Comparison of ENCODE assay signal across 9 mouse cellular contexts in the genomic region with DNA sequence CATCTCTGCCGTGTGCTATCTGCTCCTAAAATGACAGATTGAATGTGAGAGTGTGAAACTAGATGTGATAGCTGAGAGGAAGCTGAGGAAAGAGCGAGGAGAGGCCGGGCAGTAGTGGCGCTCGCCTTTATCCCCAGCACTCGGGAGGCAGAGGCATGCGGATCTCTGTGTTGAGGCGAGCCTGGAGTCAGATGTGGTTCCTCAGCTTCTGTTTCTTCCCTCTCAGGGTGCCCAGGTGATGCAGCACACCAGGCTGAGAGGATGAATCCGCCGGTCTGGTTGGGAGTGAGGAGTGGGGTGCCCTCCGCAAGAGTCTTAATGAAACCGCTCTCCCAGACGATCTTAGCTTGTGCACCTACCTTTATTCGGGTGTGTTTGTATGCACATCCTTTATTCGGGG. TPM values are rescaled to one million over a fixed set of nuclear protein-coding genes. Genes with fewer than 3 reads are reported as not detected.
A peak's percentile ranks its signal among the peaks of the same experiment; 100 is the strongest.
DNase-seq lines count a peak whose midpoint lies in the region; ATAC-seq and TF ChIP-seq lines count a peak whose summit lies in the region.
"Had no signal": no experiment of that assay in that cellular context is flagged by ENCODE, and none has a peak within 500 bp of the region (broad histone marks: within the 10 kb centered on the region; RNA-seq: fewer than 3 reads in every experiment).

No protein-coding gene starts in this region.

- no peak for TF ChIP-seq POLR2A in kidney, adult 2 months (IDR thresholded peaks at IDR 0.05; ENCODE audit: low read depth, low read length)

- no peaks in the 10 kb centered on the region for H3K27me3 ChIP-seq in kidney, adult 2 months (replicated peaks; ENCODE audit: control insufficient read depth, insufficient read depth, low read length)
- H3K27me3 ChIP-seq in embryonic facial prominence, embryonic 13.5 days, result peaks cover 14% of the 10 kb centered on the region
- no peaks in the 10 kb centered on the region for H3K27me3 ChIP-seq in intestine, embryonic 15.5 days (replicated peaks)
- 0 out of 2 replicates have a peak, but pooled peaks cover 12% of the 10 kb centered on the region for H3K27me3 ChIP-seq in midbrain, postnatal 0 days (ENCODE audit: insufficient read depth, low read length)

- WGBS in kidney, adult 2 months, result 74% methylated on average over 15 of the region's 15 CpGs
- WGBS in embryonic facial prominence, embryonic 13.5 days, result 62% methylated on average over 15 of the region's 15 CpGs
- WGBS in intestine, embryonic 15.5 days, result 75% methylated on average over 15 of the region's 15 CpGs
- WGBS in midbrain, postnatal 0 days, result 68% methylated on average over 15 of the region's 15 CpGs

- TF ChIP-seq CTCF in kidney, adult 2 months (conservative IDR thresholded peaks at IDR 0.05; ENCODE audit: insufficient read depth, insufficient read length, low read depth, low read length), result no peak
- TF ChIP-seq CTCF in midbrain, postnatal 0 days (IDR thresholded peaks at IDR 0.05), result no peak

- no peaks in the 10 kb centered on the region for H3K36me3 ChIP-seq in kidney, adult 2 months (ENCODE audit: control insufficient read depth, insufficient read depth, low read length)
- no peaks in the 10 kb centered on the region for H3K36me3 ChIP-seq in embryonic facial prominence, embryonic 13.5 days
- H3K36me3 ChIP-seq in intestine, embryonic 15.5 days, result no peaks in the 10 kb centered on the region
- no peaks in the 10 kb centered on the region for H3K36me3 ChIP-seq in midbrain, postnatal 0 days (ENCODE audit: insufficient read depth, low read length)

- peaks cover 17% of the 10 kb centered on the region for H3K4me1 ChIP-seq in kidney, adult 2 months (ENCODE audit: control insufficient read depth, insufficient read depth, low read length)
- peaks cover 30% of the 10 kb centered on the region for H3K4me1 ChIP-seq in embryonic facial prominence, embryonic 13.5 days
- H3K4me1 ChIP-seq in intestine, embryonic 15.5 days (replicated peaks), result peaks cover 12% of the 10 kb centered on the region
- no peaks in the 10 kb centered on the region for H3K4me1 ChIP-seq in midbrain, postnatal 0 days (ENCODE audit: insufficient read depth, low read length)

- peak overlapping the region; percentile 42; the same call in 1 of the 2 replicates for H3K27ac ChIP-seq in kidney, adult 2 months (ENCODE audit: insufficient read depth, low read depth, low read length)
- H3K27ac ChIP-seq in embryonic facial prominence, embryonic 13.5 days, result no peak overlapping the region
- no peak overlapping the region; the same call in 1 of the 2 replicates for H3K27ac ChIP-seq in intestine, embryonic 15.5 days
- H3K27ac ChIP-seq in midbrain, postnatal 0 days (ENCODE audit: low read depth, low read length), result no peak overlapping the region

- H3K9me3 ChIP-seq in embryonic facial prominence, embryonic 13.5 days, result no peaks in the 10 kb centered on the region
- no peaks in the 10 kb centered on the region for H3K9me3 ChIP-seq in intestine, embryonic 15.5 days
- no peaks in the 10 kb centered on the region for H3K9me3 ChIP-seq in midbrain, postnatal 0 days (ENCODE audit: low read length)

- H3K9ac ChIP-seq in embryonic facial prominence, embryonic 13.5 days, result peak overlapping the region; percentile 59
- H3K9ac ChIP-seq in intestine, embryonic 15.5 days, result 0 out of 2 replicates have a peak overlapping the region, but pooled peaks have one; percentile 8
- no peak overlapping the region for H3K9ac ChIP-seq in midbrain, postnatal 0 days (replicated peaks; ENCODE audit: low read length, poor library complexity, severe bottlenecking)

- peak overlapping the region; percentile 59 for H3K4me2 ChIP-seq in embryonic facial prominence, embryonic 13.5 days
- H3K4me2 ChIP-seq in intestine, embryonic 15.5 days (replicated peaks), result peak overlapping the region; percentile 49
- H3K4me2 ChIP-seq in midbrain, postnatal 0 days (ENCODE audit: low read depth, low read length, poor library complexity, severe bottlenecking), result peak overlapping the region; percentile 47

- DNase-seq in kidney, adult 2 months, result no peak
- DNase-seq in kidney, postnatal 10 days, result no peak
- DNase-seq in midbrain, postnatal 0 days (ENCODE audit: low spot score), result no peak
- no peak for DNase-seq in adrenal gland, postnatal 14 days
- no peak for DNase-seq in thymus, postnatal 0 days (ENCODE audit: low spot score)
- DNase-seq in lung, postnatal 4 days, result no peak
- DNase-seq: thymus, postnatal 25 days had no signal

- no peak for ATAC-seq in embryonic facial prominence, embryonic 13.5 days (ENCODE audit: insufficient number of reproducible peaks, insufficient read depth, low FRiP score, low TSS enrichment, low read depth)
- no peak for ATAC-seq in intestine, embryonic 15.5 days
- no peak for ATAC-seq in midbrain, postnatal 0 days (ENCODE audit: low FRiP score)

- peak overlapping the region; percentile 18; the same call in 1 of the 2 replicates for H3K4me3 ChIP-seq in kidney, adult 2 months (ENCODE audit: insufficient read depth, low read depth, low read length)
- H3K4me3 ChIP-seq in embryonic facial prominence, embryonic 13.5 days, result peak overlapping the region; percentile 37
- H3K4me3 ChIP-seq in intestine, embryonic 15.5 days (replicated peaks), result peak overlapping the region; percentile 18; the same call in 1 of the 2 replicates
- H3K4me3 ChIP-seq in midbrain, postnatal 0 days (ENCODE audit: low read depth, low read length), result peak overlapping the region; percentile 19; the same call in 1 of the 2 replicates

RNA-seq across cellular contexts. Expression of a gene that starts 49.1 kb away (rescaled TPM):
- polyA plus RNA-seq in kidney, adult 2 months (2012; rRNA removed), result 16.2 and 34.0 TPM in 2 replicates
- polyA plus RNA-seq in embryonic facial prominence, embryonic 13.5 days (2015; fragmentation: Nextera tagmentation; extraction: Ambion mirVana), result 269 and 343 TPM in 2 replicates
- 280 and 299 TPM in 2 replicates for polyA plus RNA-seq in intestine, embryonic 15.5 days (2015; fragmentation: Nextera tagmentation; extraction: Ambion mirVana)
- total RNA-seq in midbrain, postnatal 0 days (2014; rRNA removed), result 83.7 and 116 TPM in 2 replicates
- 87.7 and 96.6 TPM in 2 replicates for polyA plus RNA-seq in midbrain, postnatal 0 days (2015; fragmentation: Nextera tagmentation; extraction: Ambion mirVana)
- total RNA-seq in adrenal gland, postnatal 14 days (2021), result 509 and 538 TPM in 2 replicates
- 292 and 303 TPM in 2 replicates for polyA plus RNA-seq in thymus, postnatal 0 days (2015; fragmentation: Nextera tagmentation; extraction: Ambion mirVana)
